Mouse (Mus musculus) CH12.LX (cell line): ENCODE measurements around the gene Rc3h1.

Experiments
- BHLHE40 ChIP-seq: IDR thresholded peaks from 2 replicates; pipeline ENCODE4 v1.6.1; 2011; ENCODE audit warnings: mild to moderate bottlenecking, low read depth, low read length, improper control_type of control experiment
- CHD1 ChIP-seq: IDR thresholded peaks from 2 replicates; pipeline ENCODE4 v1.6.1; 2012; ENCODE audit warnings: low read depth, low read length, improper control_type of control experiment, inconsistent platforms
- CTCF ChIP-seq, 2 experiments: IDR thresholded peaks in 1 of 2; conservative IDR thresholded peaks in 1 of 2; 2 replicates each; pipeline ENCODE4 v1.5.1; 2011 to 2012; ENCODE audit warnings: low read depth in 2 of 2, low read length in 2 of 2, improper control_type of control experiment in 1 of 2, inconsistent platforms in 1 of 2, mild to moderate bottlenecking in 1 of 2, moderate library complexity in 1 of 2
- E2F4 ChIP-seq: IDR thresholded peaks from 2 replicates; pipeline ENCODE4 v1.6.1; 2011; ENCODE audit warnings: low read depth, low read length, improper control_type of control experiment; ENCODE audit not compliant: insufficient replicate concordance
- EP300 ChIP-seq: IDR thresholded peaks from 2 replicates; pipeline ENCODE4 v1.6.1; 2011; ENCODE audit warnings: low read length, improper control_type of control experiment
- HCFC1 ChIP-seq: IDR thresholded peaks from 2 replicates; pipeline ENCODE4 v1.6.1; 2012; ENCODE audit warnings: low read depth, mild to moderate bottlenecking, inconsistent platforms, low read length, improper control_type of control experiment
- MYC ChIP-seq: IDR thresholded peaks from 2 replicates; pipeline ENCODE4 v1.6.1; 2011; ENCODE audit warnings: low read depth, mild to moderate bottlenecking, improper control_type of control experiment, low read length
- NELFE ChIP-seq: IDR thresholded peaks from 2 replicates; pipeline ENCODE4 v1.6.1; 2011; ENCODE audit warnings: low read depth, low read length, improper control_type of control experiment
- NRF1 ChIP-seq: IDR thresholded peaks from 2 replicates; pipeline ENCODE4 v1.6.1; 2014; ENCODE audit warnings: low read depth, mild to moderate bottlenecking, inconsistent platforms, low read length, improper control_type of control experiment, moderate library complexity
- POLR2A ChIP-seq: IDR thresholded peaks from 2 replicates; pipeline ENCODE4 v1.6.1; 2011; ENCODE audit warnings: low read depth, mild to moderate bottlenecking, improper control_type of control experiment, low read length
- ZNF384 ChIP-seq: IDR thresholded peaks from 2 replicates; pipeline ENCODE4 v1.6.1; 2012; ENCODE audit warnings: low read depth, low read length, improper control_type of control experiment, inconsistent platforms

DNA sequence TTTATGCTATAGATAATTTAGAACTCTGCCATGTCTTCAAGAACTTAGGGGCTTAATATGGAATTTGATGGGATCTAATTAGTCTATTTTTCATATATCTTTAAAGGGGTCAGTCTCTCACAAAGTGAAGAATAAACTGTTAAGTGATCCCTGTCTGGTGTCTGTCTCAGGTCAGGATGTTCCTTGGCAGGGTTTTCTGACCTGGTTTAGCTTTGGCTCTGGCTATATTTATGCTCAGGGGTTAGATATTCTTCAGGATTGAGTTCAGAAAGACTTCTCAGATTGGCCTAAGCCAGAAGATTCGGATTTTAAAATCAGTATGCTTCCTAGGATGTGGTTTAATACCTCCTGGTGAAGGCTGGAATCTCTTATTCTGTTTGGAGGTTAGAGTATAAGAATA is 4.0 kb downstream of the Rc3h1 start:
- no peak for TF ChIP-seq CTCF (conservative IDR thresholded peaks at IDR 0.05 in 1 of 2, IDR thresholded peaks at IDR 0.05 in 1 of 2; ENCODE audit: low read depth in 2 of 2, low read length in 2 of 2)
- no peak for TF ChIP-seq ZNF384
- TF ChIP-seq HCFC1, result no peak
- no peak for TF ChIP-seq POLR2A
- no peak for TF ChIP-seq E2F4
- TF ChIP-seq NRF1, result no peak
- TF ChIP-seq EP300, result no peak
- TF ChIP-seq CHD1, result no peak
- TF ChIP-seq NELFE, result no peak
- no peak for TF ChIP-seq BHLHE40
- no peak for TF ChIP-seq MYC
